Mouse (Mus musculus) hindlimb bud, embryonic 11.5 days (tissue): ENCODE measurements around the gene Olfr987.
"Not testable (repeated sequence)": the region's sequence is repeated elsewhere in the genome, so short reads cannot be mapped to it uniquely, and the experiment has no call there.

Source experiments
- DNase-seq: peaks from one replicate; pipeline ENCODE4 v3.0.0-alpha.2; 2012; ENCODE audit warnings: low read depth, low spot score; ENCODE audit errors: extremely low spot score

Gene Olfr987

DNA sequence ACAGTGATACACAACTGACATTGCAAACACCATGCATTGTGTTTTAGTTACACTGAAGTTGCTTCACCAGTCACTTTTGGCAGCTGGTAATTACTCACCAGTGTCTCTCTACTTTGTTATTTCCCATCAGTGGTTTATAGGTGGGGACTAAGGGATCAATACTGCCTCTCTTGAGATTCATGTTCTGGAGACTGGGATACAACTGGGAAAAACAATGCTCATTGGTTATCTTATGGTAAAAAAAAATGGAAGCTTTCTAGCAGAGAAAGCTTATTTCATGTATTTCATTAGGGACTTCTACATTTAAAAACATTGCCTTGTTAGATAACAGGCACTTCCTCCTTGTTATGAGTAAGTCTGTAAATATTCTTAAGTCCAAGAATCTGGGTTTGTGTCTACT is at the start of gene Olfr987:
Gene Olfr987, minus strand, starts transcription at position 101 of the 400 bp plus-strand sequence.
- DNase-seq: not testable (repeated sequence)

DNA sequence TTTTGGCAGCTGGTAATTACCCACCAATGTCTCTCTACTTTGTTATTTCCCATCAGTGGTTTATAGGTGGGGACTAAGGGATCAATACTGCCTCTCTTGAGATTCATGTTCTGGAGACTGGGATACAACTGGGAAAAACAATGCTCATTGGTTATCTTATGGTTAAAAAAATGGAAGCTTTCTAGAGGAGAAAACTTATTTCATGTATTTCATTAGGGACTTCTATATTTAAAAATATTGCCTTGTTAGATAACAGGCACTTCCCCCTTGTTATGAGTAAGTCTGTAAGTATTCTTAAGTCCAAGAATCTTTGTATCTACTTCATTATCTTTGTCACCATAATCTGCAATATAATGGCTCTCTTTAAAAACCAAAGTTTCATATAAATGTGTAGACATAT is 24.0 kb upstream of the Olfr987 start, which contains the start of gene Olfr988:
Gene Olfr988, minus strand, starts transcription at position 101 of the 400 bp plus-strand sequence.
- not testable (repeated sequence) for DNase-seq

DNA sequence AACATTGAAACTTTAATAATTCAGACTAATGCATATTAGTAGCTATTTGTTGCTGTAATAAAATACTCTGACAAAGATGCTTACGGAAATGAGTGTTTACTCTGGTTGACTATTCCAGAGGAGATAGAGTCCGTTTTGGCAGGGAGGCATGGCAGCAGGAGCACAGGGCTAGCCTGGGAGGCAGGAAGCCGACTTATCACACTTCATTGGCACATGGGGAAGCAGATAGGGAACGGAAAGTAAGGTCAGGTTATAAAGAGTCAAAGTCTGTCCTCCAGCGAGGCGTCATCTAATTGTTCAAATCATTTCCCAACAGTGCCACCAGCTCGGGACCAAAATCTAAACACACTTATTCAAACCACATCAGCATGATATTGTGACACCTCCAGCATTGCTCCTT is 857 bp upstream of the Olfr987 start:
- no peak for DNase-seq

DNA sequence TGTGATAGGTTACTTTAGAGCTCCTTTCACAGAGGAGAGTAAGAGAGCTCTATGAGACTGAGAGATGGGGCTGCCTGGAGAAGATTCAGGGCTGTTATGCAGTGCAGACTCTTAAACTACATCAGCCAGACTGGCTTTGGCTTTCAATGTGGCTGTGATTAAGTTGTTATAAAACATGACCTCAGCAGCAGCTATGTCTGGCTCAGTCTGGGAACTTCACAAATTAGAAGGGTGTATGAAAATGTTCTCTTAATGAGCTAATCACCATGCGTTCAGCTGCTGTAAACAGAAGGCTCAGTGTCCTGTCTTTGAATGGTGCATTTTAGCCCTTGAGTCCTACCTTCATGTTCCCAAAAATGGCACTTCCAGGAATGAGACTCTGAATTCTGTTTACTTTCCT is 20.0 kb downstream of the Olfr987 start:
- DNase-seq: no peak

DNA sequence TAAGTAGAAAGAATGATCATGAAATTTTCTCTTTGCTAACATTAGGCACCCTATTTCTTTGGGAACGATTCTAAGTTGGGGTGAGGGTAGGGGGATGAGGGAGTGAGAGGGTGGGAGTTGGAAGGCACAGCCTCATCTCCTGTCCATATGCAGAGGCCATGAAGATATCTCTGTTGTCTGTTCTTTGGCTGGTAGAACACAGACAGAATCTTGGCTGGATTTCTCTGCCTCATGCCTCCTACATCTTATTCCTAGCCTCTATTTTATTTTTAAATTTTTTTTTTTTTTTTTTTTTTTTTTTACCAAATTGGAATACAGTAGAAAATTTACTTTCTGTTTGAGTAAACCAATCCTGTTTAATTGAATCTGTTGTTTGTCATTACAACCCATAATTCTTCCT is 53.7 kb downstream of the Olfr987 start:
- no peak for DNase-seq

DNA sequence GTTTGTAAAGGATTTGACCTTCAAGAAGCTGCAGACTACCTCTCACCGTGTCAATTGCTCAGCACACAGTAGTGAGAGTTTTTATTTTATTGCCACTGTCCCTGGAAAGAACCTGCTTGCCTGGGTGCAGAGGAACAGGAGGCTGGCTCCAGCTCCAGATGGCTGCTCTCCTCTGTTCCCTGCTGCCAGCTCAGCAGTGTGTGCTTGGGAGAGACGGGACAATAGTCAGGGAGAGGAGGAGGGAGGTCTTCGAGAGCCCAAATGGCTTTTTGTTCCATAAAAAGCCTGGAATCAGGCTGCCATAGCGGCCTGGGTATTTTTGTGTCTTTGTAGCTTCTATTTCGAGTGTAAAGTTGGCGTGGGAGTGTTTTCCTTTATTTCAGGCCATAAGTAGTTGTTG is 54.5 kb downstream of the Olfr987 start:
- no peak for DNase-seq

DNA sequence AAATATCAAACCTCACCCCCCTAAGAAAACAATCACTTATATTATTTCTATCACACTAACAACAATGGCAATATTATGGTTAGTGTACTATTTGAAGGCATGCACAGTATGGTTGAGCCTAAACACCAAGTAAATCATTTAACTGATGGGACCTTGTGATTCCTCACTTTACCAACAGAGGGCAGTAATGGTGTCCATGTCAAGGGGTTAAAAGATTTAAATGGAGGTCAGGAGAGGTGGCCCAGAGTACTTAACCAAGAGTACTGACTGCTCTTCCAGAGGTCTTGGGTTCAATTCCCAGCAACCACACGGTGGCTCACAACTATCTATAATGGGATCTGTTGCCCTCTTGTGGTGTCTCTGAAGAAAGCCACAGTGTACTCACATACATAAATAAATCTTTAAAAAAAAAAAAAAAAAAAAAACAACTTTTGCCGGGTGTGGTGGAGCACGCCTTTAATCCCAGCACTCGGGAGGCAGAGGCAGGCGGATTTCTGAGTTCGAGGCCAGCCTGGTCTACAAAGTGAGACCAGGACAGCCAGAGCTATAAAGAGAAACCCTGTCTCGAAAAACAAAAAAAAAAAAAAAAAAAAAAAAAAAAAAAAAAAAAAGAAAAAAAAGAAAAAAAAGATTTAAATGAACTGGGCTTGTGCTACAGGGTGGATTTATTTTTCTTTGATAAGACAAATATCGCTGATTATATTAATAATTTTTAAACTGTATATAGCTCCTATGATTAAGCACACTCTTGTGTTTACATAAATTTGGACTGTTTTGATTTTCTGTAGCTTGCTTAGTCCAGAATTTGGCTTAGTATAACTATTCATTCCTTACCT is 55.3 kb downstream of the Olfr987 start:
- no peak for DNase-seq

DNA sequence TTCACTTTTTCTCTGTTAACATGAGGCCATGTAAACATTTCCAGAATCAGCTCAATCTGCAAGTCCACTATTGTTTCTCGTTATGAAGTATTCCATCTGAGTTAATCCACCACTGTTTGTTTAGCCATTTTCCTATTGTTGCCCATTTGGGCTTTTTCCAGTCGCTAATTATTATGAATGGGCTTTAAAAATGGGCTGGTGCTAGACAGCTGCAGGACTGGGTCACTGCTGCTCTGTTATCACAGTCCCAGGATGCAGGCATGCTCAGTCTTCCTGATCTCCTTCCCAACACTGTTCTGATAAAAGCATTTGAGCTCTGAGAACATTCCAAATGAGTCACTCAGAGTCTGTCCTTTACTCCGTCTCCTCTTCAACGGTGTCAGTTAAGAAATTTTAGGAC is 58.1 kb downstream of the Olfr987 start:
- no peak for DNase-seq
